Mouse (Mus musculus): Measurements from ENCODE around the gene Gm21985.

- TF ChIP-seq CTCF (IDR thresholded peaks at IDR 0.05; ENCODE audit: low read depth, low read length) (no peak), POLR2A (IDR thresholded peaks at IDR 0.05; ENCODE audit: extremely low read depth, insufficient read depth, low read length) (no peak)
Observed at GRCm38 (mm10) chr2:112315638-112316037, 49.5 kb downstream of the Gm21985 start.
